Mouse (Mus musculus): ENCODE data around the gene Ltb. TPM values are rescaled to one million over a fixed set of nuclear protein-coding genes. Genes with fewer than 3 reads are reported as not detected.

The Ltb gene
- 1 to 10 TPM; 6.6 to 9.3 TPM for total RNA-seq (2021)
- long read RNA-seq, experiment 1, partial matches to known transcripts = 0 of 1 reads
- long read RNA-seq, experiment 1, other reads (novel, unspliced or antisense) = 1 of 1 reads
- long read RNA-seq, experiment 2, partial matches to known transcripts = 1 of 3 reads
- long read RNA-seq, experiment 2, other reads (novel, unspliced or antisense) = 0 of 3 reads

- DNase-seq (ENCODE audit: low spot score in 2 of 2) = no peak
Measured at GRCm38 (mm10) chr17:35193881-35194843, at the start of gene Ltb. TSS of gene Ltb (plus strand) at chr17:35194439.

- no peak for DNase-seq (ENCODE audit: low spot score in 2 of 2)
Measured at GRCm38 (mm10) chr17:35146139-35146538, 48.1 kb upstream of the Ltb start.

GRCm38 (mm10) chr17:35147348-35147747, 46.9 kb upstream of the Ltb start:
- DNase-seq (ENCODE audit: low spot score in 2 of 2) = no peak

GRCm38 (mm10) chr17:35147922-35148639, 46.2 kb upstream of the Ltb start:
- DNase-seq (ENCODE audit: low spot score in 2 of 2) = no peak

GRCm38 (mm10) chr17:35152121-35152520, 42.1 kb upstream of the Ltb start:
- DNase-seq (ENCODE audit: low spot score in 2 of 2) = no peak

GRCm38 (mm10) chr17:35153077-35153476, 41.2 kb upstream of the Ltb start:
- DNase-seq (ENCODE audit: low spot score in 2 of 2) = no peak

- no peak for DNase-seq (ENCODE audit: low spot score in 2 of 2)
Measured at GRCm38 (mm10) chr17:35153931-35154330, 40.3 kb upstream of the Ltb start.

- no peak for DNase-seq (ENCODE audit: low spot score in 2 of 2)
Measured at GRCm38 (mm10) chr17:35154616-35155015, 39.6 kb upstream of the Ltb start.

GRCm38 (mm10) chr17:35155451-35155850, 38.8 kb upstream of the Ltb start:
- no peak for DNase-seq (ENCODE audit: low spot score in 2 of 2)

- no peak for DNase-seq (ENCODE audit: low spot score in 2 of 2)
Measured at GRCm38 (mm10) chr17:35156461-35157200, 37.6 kb upstream of the Ltb start.

GRCm38 (mm10) chr17:35157254-35157653, 37.0 kb upstream of the Ltb start:
- DNase-seq (ENCODE audit: low spot score in 2 of 2) = no peak

GRCm38 (mm10) chr17:35157661-35158175, 36.5 kb upstream of the Ltb start:
- no peak for DNase-seq (ENCODE audit: low spot score in 2 of 2)

- no peak for DNase-seq (ENCODE audit: low spot score in 2 of 2)
Measured at GRCm38 (mm10) chr17:35158850-35159593, 35.2 kb upstream of the Ltb start.

GRCm38 (mm10) chr17:35159638-35160037, 34.6 kb upstream of the Ltb start:
- no peak for DNase-seq (ENCODE audit: low spot score in 2 of 2)

GRCm38 (mm10) chr17:35161421-35161820, 32.8 kb upstream of the Ltb start:
- DNase-seq (ENCODE audit: low spot score in 2 of 2) = no peak

- no peak for DNase-seq (ENCODE audit: low spot score in 2 of 2)
Measured at GRCm38 (mm10) chr17:35162121-35162520, 32.1 kb upstream of the Ltb start.

- no peak for DNase-seq (ENCODE audit: low spot score in 2 of 2)
Measured at GRCm38 (mm10) chr17:35162730-35163129, 31.5 kb upstream of the Ltb start.

GRCm38 (mm10) chr17:35163326-35164081, 30.7 kb upstream of the Ltb start:
- DNase-seq (ENCODE audit: low spot score in 2 of 2) = no peak

GRCm38 (mm10) chr17:35164218-35164567, 30.0 kb upstream of the Ltb start:
- DNase-seq (ENCODE audit: low spot score in 2 of 2) = no peak
